Mouse (Mus musculus) liver, embryonic 13.5 days (tissue): Measurements from ENCODE around the gene Hmx2. TPM values are rescaled to one million over a fixed set of nuclear protein-coding genes. Genes with fewer than 3 reads are reported as not detected.

Experiments
- polyA plus RNA-seq: library from polyadenylated mRNA; unstranded; fragments of >200 nt; fragmentation: Nextera tagmentation; extraction: Ambion mirVana; gene quantifications from 2 replicates; pipeline ENCODE4 v1.2.1, GENCODE M21; 2015

The Hmx2 gene
- polyA plus RNA-seq, 1 experiment from 2014 or later: not detected

Other genes with a start within 250 kb of the Hmx2 start
- not detected in 2 replicates for gene Cuzd1, start 226.5 kb upstream of the Hmx2 start, polyA plus RNA-seq
- gene Fam24b, start 219.3 kb upstream of the Hmx2 start, polyA plus RNA-seq: not detected in 2 replicates
- not detected in 2 replicates for gene Fam24a, start 214.9 kb upstream of the Hmx2 start, polyA plus RNA-seq
- 11.1 and 12.4 TPM in 2 replicates for gene 2310057M21Rik, start 186.0 kb upstream of the Hmx2 start, polyA plus RNA-seq
- 31.2 and 34.3 TPM in 2 replicates for gene Pstk, start 177.6 kb upstream of the Hmx2 start, polyA plus RNA-seq
- 11.0 and 16.6 TPM in 2 replicates for gene Ikzf5, start 138.3 kb upstream of the Hmx2 start, polyA plus RNA-seq
- 26.4 and 39.0 TPM in 2 replicates for gene Acadsb, start 138.2 kb upstream of the Hmx2 start, polyA plus RNA-seq
- not detected in 2 replicates for gene Hmx3, start 5.9 kb upstream of the Hmx2 start, polyA plus RNA-seq
- gene Bub3, start 11.4 kb downstream of the Hmx2 start, polyA plus RNA-seq: 134 and 142 TPM in 2 replicates